Mouse (Mus musculus) ZHBTc4 (cell line): ENCODE measurements around the gene Ermap.

Experiments used
- DNase-seq: peaks from one replicate; pipeline ENCODE4 v3.0.0-alpha.2; 2011; ENCODE audit warnings: low read depth, low spot score

Ermap gene

DNA sequence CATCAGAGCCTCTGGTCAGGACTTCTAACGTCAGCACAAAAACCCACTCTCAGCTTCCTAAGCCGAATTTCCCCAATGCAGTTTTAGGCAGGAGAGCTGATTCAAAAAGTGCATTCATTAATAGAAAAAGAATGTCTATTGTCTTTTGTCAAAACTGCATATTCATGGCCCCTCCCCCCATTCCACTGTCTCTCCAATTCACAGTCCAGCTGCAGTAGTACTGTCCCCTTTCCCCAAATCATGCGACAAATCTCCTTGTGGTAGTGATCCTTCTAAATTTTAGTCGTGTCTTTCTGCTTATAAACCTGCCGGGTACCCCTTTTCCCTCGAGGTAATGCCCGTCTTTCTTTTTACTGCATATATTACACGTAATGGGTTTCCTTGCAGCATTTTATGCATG, 51.0 kb downstream of the Ermap start:
- no peak for DNase-seq

DNA sequence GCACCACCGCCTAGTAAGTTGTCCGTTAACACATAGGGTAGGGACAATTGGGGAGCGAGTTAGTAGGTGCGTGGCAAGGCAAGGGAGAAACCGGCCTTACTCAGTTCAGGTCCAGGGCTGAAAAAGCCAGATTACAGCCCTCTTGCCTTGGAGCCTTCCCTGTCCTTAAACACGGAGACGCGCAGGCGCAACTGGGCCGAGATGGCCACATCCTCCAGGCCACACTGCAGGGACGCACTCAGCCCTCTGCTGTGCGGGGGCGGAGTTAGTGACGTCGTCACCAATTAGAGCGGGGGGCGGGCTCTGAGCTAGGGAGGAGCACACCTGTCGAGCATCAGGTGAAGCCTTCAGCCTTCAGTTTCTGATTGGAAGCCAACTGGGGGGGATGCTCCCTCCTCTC, 51.6 kb downstream of the Ermap start:
- DNase-seq = peak; percentile 85

DNA sequence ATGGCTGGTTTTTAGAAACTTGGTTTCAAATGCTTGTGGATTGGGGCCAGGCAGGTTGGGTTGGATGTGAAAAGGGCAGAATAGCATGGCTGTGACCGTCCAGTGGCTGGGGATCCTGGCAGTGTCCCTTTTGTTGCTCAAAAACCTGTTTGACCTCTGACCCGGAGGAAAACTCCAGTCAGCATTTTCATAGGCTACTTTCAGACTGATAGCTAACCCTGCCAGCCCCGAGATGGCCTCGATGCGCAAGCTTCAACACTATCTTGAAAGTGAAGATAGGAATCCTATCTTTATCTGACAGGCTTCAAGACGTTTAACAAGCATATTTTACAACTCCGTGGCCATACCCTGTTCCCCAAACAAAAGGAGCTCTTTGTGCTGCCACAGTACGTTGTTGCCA, 52.5 kb downstream of the Ermap start:
- no peak for DNase-seq

DNA sequence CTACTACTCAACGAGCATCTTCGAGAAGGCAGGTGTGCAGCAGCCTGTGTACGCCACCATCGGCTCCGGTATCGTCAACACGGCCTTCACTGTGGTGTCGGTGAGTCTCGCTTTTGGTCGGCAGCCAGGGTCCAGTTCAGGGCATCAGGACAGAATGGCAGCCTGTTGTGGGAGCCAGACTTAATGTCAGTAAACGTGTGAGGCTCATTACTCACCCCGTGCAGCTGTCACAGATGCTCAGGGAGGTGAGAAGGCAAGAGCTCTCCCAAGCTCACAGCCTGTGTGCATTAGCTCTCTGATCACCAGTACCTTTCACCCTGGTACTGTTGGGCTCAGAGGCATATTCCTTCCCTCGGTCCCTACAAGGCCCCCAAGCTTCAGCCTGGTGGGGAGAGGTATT, 56.0 kb downstream of the Ermap start:
- no peak for DNase-seq

GRCm38 (mm10) chr4:119133306-119133705, 56.5 kb downstream of the Ermap start:
- no peak for DNase-seq

DNA sequence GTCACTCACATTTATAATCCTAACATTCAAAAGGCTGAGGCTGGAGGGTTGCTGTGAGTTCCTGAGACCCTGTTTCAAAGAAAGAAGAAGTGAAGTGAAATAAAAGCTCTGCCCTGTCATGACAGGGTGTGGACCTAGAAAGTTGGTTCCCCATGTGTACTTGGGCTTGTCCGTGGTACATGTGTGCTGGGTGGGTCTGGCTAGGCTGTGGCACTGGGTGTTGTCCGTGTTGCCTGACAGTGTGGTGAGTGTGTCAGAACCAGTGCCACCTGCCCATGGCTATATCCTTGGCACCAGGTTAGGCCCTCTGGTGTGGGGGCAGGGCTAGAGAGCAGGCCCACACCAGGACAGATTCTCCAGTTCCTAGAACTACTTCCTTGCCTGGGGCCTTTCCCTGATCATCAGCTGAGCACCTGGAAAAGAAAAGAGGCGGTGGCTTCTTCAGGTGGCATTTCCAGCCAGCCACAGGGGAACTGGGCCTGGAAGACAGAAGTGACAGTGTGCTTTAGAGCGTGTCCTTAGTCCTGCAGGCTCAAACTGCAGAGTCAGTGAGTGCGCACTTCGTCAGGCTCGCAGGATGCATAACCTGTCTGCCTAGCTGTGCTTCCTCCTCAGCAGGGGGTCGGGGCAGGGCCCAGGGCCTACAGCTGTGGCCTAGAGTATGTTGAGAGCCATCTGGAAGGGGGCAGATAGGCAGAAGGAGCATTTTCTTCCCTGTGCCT, 58.5 kb downstream of the Ermap start:
- no peak for DNase-seq

GRCm38 (mm10) chr4:119129096-119129495, 60.7 kb downstream of the Ermap start:
- no peak for DNase-seq

GRCm38 (mm10) chr4:119128547-119128946, 61.3 kb downstream of the Ermap start:
- no peak for DNase-seq

DNA sequence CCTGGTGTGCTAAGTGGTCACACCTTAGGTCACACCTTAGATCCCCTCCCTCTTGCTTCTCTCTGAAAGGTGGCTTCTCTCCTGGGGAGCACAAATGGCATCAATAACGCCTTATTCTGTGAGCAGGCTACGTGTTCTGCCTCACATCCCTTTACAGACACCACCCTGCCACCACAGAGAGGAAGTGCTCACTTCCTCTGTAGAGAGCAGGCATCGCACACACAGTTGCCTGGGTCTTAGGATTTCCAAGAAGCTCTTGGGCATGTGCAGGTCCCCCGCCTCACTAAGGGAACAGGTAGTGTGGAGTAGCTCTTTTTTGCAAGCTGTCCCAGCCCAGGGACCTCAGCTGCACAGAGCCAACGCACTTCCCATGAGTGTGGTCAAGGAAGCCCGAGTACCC, 62.6 kb downstream of the Ermap start:
- no peak for DNase-seq

DNA sequence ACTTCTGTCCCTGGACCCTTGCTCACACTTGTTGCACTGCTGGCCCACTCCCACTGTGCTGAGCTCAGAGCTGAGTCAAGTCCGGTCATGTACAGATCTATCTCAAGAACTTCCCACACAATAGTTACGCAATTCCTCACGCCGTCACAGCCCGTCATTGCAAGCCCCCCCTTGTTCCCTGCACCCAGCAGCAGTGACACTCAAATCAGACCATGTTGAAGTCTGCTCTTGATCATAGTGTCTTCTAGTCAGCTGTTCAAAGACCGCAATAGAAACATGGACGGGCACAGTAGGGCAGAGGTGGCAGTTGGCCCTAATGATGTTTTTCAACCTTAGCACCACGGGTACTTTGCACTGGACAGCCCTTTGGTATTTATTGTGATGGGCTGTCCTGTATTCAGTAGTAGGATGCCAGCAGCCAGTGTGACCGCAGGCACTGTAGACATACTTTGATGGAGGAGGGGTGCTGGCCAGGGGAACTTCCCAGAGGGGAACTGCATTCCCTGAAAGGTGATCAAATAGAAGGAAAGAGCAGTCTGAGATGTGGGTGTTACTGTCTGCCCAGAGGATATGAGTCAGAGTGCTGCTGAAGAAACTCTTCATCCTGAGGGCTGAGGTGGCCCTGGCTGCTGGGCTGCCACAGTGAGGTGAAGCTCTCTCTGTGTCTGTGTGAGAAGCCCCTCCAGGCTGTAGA, 64.1 kb downstream of the Ermap start:
- no peak for DNase-seq
